Mouse (Mus musculus) liver, adult 2 months (tissue): ENCODE measurements around the gene Npat.

ENCODE experiments used
- CTCF ChIP-seq: fragments of 200-500 bp; IDR thresholded peaks from 2 replicates; pipeline ENCODE4 v1.5.1; 2011; ENCODE audit warnings: low read depth, low read length, control low read depth
- POLR2A ChIP-seq: fragments of 200-500 bp; IDR thresholded peaks from 2 replicates; pipeline ENCODE4 v1.6.1; 2011; ENCODE audit warnings: low read length, control low read depth; ENCODE audit not compliant: insufficient read depth; ENCODE audit errors: extremely low read depth

- TF ChIP-seq CTCF: no peak
- no peak for TF ChIP-seq POLR2A
Observed at GRCm38 (mm10) chr9:53537336-53537965, 604 bp downstream of the Npat start.
